Mouse (Mus musculus) hindbrain, embryonic 11.5 days (tissue): Measurements from ENCODE around the gene Zcchc14. TPM values are rescaled to one million over a fixed set of nuclear protein-coding genes. Genes with fewer than 3 reads are reported as not detected.
A peak's percentile ranks its signal among the peaks of the same experiment; 100 is the strongest.

ENCODE experiments used
- ATAC-seq: fragments of 200-750 bp; cut with Nextera tagmentation; 2 replicates; pipeline ENCODE4 v1.8.0; 2017; ENCODE audit warnings: mild to moderate bottlenecking, moderate TSS enrichment, moderate library complexity; ENCODE audit not compliant: low FRiP score
- DNase-seq: peaks from one replicate; pipeline ENCODE4 v3.0.0-alpha.2; 2015; ENCODE audit warnings: low spot score
- H3K27ac ChIP-seq: fragments of 300-500 bp; sonication (generic); 2 replicates; pipeline ENCODE4 v1.5.1; 2014; ENCODE audit warnings: mild to moderate bottlenecking, low read depth, low read length
- H3K27me3 ChIP-seq: fragments of 300-500 bp; sonication (generic); 2 replicates; pipeline ENCODE4 v1.6.1; 2014; ENCODE audit warnings: mild to moderate bottlenecking, low read length, moderate library complexity, mixed read lengths; ENCODE audit not compliant: control insufficient read depth, insufficient read depth
- H3K36me3 ChIP-seq: fragments of 300-500 bp; sonication (generic); 2 replicates; pipeline ENCODE4 v1.6.1; 2014; ENCODE audit warnings: mild to moderate bottlenecking, low read length, moderate library complexity, mixed read lengths; ENCODE audit not compliant: control insufficient read depth, insufficient read depth
- H3K4me1 ChIP-seq: fragments of 300-500 bp; sonication (generic); replicated peaks from 2 replicates; pipeline ENCODE4 v1.6.1; 2014; ENCODE audit warnings: low read length, mixed read lengths; ENCODE audit not compliant: control insufficient read depth, insufficient read depth
- H3K4me2 ChIP-seq: fragments of 300-500 bp; sonication (generic); replicated peaks from 2 replicates; pipeline ENCODE4 v1.6.1; 2014; ENCODE audit warnings: mild to moderate bottlenecking, low read depth, low read length
- H3K4me3 ChIP-seq: fragments of 300-500 bp; sonication (generic); 2 replicates; pipeline ENCODE4 v1.5.1; 2014; ENCODE audit warnings: low read depth, low read length
- H3K9ac ChIP-seq: fragments of 300-500 bp; sonication (generic); 2 replicates; pipeline ENCODE4 v1.6.1; 2014; ENCODE audit warnings: low read depth, low read length
- H3K9me3 ChIP-seq: fragments of 300-500 bp; sonication (generic); 2 replicates; pipeline ENCODE4 v1.6.1; 2016; ENCODE audit warnings: low read length; ENCODE audit not compliant: control insufficient read depth
- WGBS: fragments of 180-500 bp; shearing (Covaris S2); extraction: QIAGEN DNeasy Blood & Tissue Kit; methylation state at CpG from one replicate; pipeline ENCODE4 v1.1.7; 2014; 5-methylcytosine and 5-hydroxymethylcytosine counted together
- polyA plus RNA-seq: library from polyadenylated mRNA; unstranded; fragments of >200 nt; fragmentation: Nextera tagmentation; extraction: Ambion mirVana; gene quantifications from 2 replicates; pipeline ENCODE4 v1.2.1, GENCODE M21; 2014

The Zcchc14 gene
- polyA plus RNA-seq, 1 experiment from 2014 or later: 30.4 TPM

DNA sequence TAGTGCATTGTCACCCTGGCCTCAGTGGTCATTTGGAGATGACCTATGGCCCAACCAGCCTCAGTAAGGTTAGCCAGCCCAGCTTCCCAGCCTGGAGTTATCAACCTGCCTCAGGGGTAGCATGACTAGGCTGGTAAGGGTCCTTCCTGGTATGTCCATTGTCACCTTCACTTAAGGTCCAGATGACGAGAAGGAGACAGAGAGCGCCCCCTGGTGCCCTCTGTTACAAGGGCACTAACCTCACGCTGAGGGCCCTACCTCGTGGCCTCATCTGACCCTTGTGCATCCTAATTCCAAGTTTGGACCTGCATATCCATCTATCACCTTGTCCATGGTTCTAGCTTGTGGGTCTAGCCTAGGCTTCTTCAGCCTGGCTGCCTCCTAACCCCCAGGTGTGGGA is 32.7 kb upstream of the Zcchc14 start:
- WGBS: 13% methylated on average over 4 of the region's 4 CpGs
- no peak overlapping the region for H3K9ac ChIP-seq

DNA sequence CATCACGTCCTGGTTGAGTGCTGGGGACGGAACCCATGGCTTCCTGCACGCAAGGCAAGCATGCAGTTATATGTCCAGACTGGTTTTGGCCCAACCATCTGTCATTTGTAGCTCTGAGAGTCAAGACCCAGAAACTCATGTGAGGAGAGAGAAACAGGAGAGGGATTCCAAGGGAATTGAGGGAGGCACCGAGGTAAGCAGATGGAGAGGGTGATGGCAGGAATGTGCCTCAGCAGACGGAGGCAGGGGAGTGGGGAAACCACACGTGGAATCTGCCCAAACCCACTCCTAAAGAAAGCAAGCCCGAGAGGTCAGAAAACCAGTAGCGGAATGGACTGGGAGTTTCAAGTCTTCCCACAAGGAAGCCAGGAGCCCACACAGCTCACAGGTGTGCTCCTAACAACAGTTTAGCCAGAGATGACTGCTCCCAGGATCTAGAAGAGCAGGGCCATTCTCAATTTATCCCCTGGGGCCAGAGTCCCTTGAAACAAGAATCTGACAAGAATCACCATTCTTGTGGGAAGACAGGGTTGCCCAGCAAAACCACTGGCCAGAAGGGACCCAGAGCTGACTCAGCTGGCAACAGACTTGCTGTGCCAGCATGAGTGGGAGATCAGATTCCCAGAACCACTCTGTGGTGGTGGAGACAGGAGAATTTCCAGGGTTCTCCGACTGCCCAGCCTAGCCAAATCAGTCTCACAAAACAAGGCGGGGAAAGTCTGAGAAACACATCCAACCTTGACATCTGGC is 30.6 kb upstream of the Zcchc14 start:
- DNase-seq (no peak), ATAC-seq (no peak)
- Histone ChIP-seq H3K4me3 (no peak overlapping the region), H3K36me3 (no peaks in the 10 kb centered on the region), H3K9me3 (no peaks in the 10 kb centered on the region), H3K4me2 (no peak overlapping the region), H3K9ac (no peak overlapping the region), H3K27ac (no peak overlapping the region), H3K4me1 (peaks cover 6% of the 10 kb centered on the region; the same call in 1 of the 2 replicates), H3K27me3 (no peaks in the 10 kb centered on the region)
- 75% methylated on average over 10 of the region's 10 CpGs for WGBS

More for the DNA sequence above, 32.7 kb upstream of the Zcchc14 start:
- no peak overlapping the region for H3K27ac ChIP-seq
- H3K36me3 ChIP-seq: no peaks in the 10 kb centered on the region
- H3K27me3 ChIP-seq: no peaks in the 10 kb centered on the region
- no peak overlapping the region for H3K4me2 ChIP-seq
- DNase-seq: peak; percentile 69
- no peak overlapping the region for H3K4me3 ChIP-seq
- H3K9me3 ChIP-seq: no peaks in the 10 kb centered on the region
- peaks cover 8% of the 10 kb centered on the region; the same call in 1 of the 2 replicates for H3K4me1 ChIP-seq
- ATAC-seq: no peak

DNA sequence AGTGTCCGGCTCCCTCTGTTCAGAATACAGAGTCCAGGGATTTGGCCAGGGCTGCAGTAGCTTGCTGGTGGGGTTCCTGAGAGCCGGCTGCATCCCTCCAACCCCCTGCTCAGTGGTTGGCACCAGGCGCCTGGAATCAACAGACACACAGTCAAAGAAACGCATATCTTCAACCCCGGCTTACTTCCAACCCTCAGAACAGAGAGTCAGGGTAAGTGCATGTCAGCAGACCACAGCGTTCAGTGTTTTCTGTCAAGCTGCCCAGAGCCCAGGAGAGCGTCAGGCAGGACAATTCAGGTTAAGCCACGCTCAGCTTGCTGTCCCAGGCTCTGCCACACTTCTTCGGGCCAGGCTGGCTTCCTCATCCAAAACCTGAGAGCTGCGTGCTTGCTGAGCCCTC is 28.8 kb upstream of the Zcchc14 start:
- 56% methylated on average over 10 of the region's 10 CpGs for WGBS

DNA sequence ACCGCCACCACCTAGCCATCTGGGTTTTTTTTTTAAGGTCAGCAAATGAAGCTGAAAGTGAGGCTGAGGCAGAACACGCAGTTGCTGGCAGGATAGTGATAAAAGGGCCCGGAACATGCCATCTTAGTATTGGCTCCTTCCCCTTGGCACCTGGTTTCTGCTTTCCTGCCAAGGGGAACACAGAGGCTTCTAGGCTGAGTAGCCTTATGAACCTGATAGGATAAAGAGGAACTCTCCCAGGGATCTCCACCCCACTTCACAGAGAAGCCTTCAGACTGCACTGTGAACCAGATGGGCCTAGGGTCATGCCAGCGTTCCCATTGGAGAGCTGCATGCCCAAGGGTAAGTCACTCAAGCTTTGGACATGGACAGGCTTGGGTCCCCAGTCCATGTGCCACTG is 28.2 kb upstream of the Zcchc14 start:
- Histone ChIP-seq H3K27ac (no peak overlapping the region), H3K36me3 (no peaks in the 10 kb centered on the region), H3K4me2 (no peak overlapping the region), H3K9ac (no peak overlapping the region), H3K4me1 (no peaks in the 10 kb centered on the region), H3K9me3 (no peaks in the 10 kb centered on the region), H3K4me3 (no peak overlapping the region), H3K27me3 (no peaks in the 10 kb centered on the region)
- no peak for DNase-seq
- ATAC-seq: no peak
- WGBS: 94% methylated on average over 4 of the region's 4 CpGs

More for the DNA sequence above, 28.8 kb upstream of the Zcchc14 start:
- Histone ChIP-seq H3K4me2 (no peak overlapping the region), H3K27ac (no peak overlapping the region), H3K4me1 (no peaks in the 10 kb centered on the region), H3K9ac (no peak overlapping the region), H3K27me3 (no peaks in the 10 kb centered on the region), H3K4me3 (no peak overlapping the region), H3K9me3 (no peaks in the 10 kb centered on the region), H3K36me3 (no peaks in the 10 kb centered on the region)
- no peak for ATAC-seq
- no peak for DNase-seq

DNA sequence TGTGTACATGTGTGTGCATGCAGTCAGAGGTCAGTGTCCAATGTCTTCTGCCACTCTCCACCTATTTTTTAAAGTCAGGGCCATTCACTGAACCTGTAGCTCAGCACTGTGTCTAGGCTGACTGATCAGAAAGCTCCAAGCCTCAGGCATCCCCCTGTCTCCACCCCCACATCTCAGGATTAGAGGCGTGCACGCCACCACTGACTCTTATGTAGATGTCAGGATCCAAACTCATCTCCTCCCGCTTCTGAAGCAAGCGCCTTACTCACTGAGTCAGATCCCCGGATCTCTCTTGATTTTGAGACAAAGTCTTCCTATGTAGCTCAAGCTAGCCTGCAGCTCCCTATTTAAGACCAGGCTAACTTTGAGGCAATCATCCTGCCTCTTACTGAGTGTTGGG is 26.0 kb upstream of the Zcchc14 start:
- Histone ChIP-seq H3K9ac (no peak overlapping the region), H3K4me1 (no peaks in the 10 kb centered on the region), H3K27ac (no peak overlapping the region), H3K27me3 (no peaks in the 10 kb centered on the region), H3K4me3 (no peak overlapping the region), H3K36me3 (no peaks in the 10 kb centered on the region), H3K9me3 (no peaks in the 10 kb centered on the region), H3K4me2 (no peak overlapping the region)
- no peak for DNase-seq
- 73% methylated on average over 5 of the region's 5 CpGs for WGBS
- ATAC-seq: no peak

DNA sequence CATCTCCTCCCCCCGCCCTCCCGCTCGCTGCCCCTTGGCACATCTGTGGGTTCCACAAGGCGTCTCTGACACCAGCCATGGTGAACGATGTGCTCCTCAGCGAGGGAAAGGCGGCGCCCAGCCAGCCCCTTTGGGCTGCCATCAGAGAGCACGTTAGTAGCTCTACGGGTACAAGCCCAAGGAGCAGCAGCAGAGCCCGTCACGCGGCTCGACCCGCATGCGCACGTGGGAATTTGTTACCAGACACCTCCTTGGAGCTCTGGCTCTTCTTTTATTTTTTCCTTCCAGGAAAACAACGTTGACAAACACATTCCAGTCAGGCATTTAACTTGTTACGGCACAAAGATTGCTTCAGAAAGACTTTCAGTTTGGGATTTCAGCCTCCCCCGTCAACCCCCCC is 23.0 kb upstream of the Zcchc14 start:
- ATAC-seq: no peak
- H3K36me3 ChIP-seq: no peaks in the 10 kb centered on the region
- 60% methylated on average over 20 of the region's 20 CpGs for WGBS
- H3K9me3 ChIP-seq: no peaks in the 10 kb centered on the region
- H3K4me1 ChIP-seq: no peaks in the 10 kb centered on the region
- no peak overlapping the region for H3K4me3 ChIP-seq
- no peaks in the 10 kb centered on the region for H3K27me3 ChIP-seq
- H3K9ac ChIP-seq: no peak overlapping the region
- DNase-seq: no peak
- H3K4me2 ChIP-seq: no peak overlapping the region
- H3K27ac ChIP-seq: no peak overlapping the region

DNA sequence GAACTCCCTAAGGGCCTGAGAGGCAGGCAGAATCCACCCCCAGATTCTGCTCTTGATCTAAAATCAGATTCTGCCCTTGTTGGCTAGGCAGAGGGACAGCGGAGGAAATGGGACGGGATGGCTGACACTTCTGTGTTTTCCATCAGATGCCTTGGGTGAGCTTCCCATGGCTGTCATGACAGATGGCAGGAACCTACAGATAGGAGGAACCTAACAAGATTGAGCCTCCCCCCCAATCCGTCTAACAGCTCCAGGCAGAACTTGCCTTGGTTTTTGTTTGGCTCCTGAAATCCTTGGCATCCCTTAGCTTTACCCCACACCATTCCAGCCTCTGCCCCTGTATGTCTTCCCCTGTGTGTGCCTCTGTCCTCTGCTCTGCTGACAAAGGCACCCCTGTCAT is 22.5 kb upstream of the Zcchc14 start:
- 72% methylated on average over 3 of the region's 3 CpGs for WGBS
- no peak for ATAC-seq
- H3K27me3 ChIP-seq: no peaks in the 10 kb centered on the region
- no peaks in the 10 kb centered on the region for H3K36me3 ChIP-seq
- no peak overlapping the region for H3K27ac ChIP-seq
- no peaks in the 10 kb centered on the region for H3K4me1 ChIP-seq
- no peak overlapping the region for H3K4me2 ChIP-seq
- no peaks in the 10 kb centered on the region for H3K9me3 ChIP-seq
- H3K9ac ChIP-seq: no peak overlapping the region
- H3K4me3 ChIP-seq: no peak overlapping the region
- no peak for DNase-seq

DNA sequence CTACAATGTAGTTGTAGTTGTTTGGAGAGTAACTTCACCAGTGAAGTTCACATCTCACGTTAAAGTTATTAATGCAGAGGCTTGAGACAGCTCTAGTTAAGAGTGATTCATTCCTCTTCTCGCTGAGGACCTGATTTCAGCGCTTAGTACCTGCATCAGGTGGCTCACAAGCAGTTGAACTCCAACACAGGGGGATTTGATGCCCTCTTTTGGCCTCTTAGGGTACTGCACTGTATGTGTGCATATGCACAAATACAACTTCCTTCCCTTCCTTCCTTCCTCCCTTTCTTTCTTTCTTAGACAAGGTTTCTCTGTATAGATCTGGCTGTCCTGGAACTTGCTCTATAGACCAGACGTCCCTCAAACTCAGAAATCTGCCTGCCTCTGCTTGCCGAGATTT is 21.8 kb upstream of the Zcchc14 start:
- H3K9ac ChIP-seq: no peak overlapping the region
- no peaks in the 10 kb centered on the region for H3K27me3 ChIP-seq
- 64% methylated on average over 5 of the region's 5 CpGs for WGBS
- H3K27ac ChIP-seq: no peak overlapping the region
- no peak overlapping the region for H3K4me2 ChIP-seq
- H3K36me3 ChIP-seq: no peaks in the 10 kb centered on the region
- H3K4me1 ChIP-seq: no peaks in the 10 kb centered on the region
- no peak overlapping the region for H3K4me3 ChIP-seq
- ATAC-seq: no peak
- no peak for DNase-seq
- no peaks in the 10 kb centered on the region for H3K9me3 ChIP-seq

DNA sequence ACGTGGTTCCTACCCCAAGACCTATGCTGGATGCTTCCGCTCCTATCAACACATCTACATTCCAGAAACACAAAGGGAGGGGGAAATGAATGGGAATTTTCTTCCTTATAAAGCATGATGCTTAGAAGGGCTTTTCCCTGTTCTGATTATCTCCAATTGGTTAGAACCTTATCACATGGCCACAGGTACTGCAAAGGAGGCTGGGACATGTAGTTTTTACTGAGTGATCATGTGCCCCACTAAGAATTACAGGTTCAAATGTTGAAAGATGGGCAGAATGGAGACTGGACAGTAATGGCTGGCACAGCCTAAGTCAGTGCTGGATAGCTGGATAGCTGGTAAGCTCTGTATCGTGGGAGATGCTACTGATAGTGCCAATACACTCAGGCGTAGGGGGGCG is 21.2 kb upstream of the Zcchc14 start:
- Histone ChIP-seq H3K9me3 (no peaks in the 10 kb centered on the region), H3K4me1 (no peaks in the 10 kb centered on the region), H3K9ac (no peak overlapping the region), H3K4me3 (no peak overlapping the region), H3K4me2 (no peak overlapping the region), H3K27me3 (no peaks in the 10 kb centered on the region), H3K27ac (no peak overlapping the region), H3K36me3 (no peaks in the 10 kb centered on the region)
- DNase-seq (no peak), ATAC-seq (no peak)
- 77% methylated on average over 5 of the region's 5 CpGs for WGBS
